Mouse (Mus musculus): ENCODE measurements around the gene Hint1. TPM values are rescaled to one million over a fixed set of nuclear protein-coding genes. Genes with fewer than 3 reads are reported as not detected.

Gene Hint1
- polyA plus RNA-seq, 1 experiment = 143 TPM

DNA sequence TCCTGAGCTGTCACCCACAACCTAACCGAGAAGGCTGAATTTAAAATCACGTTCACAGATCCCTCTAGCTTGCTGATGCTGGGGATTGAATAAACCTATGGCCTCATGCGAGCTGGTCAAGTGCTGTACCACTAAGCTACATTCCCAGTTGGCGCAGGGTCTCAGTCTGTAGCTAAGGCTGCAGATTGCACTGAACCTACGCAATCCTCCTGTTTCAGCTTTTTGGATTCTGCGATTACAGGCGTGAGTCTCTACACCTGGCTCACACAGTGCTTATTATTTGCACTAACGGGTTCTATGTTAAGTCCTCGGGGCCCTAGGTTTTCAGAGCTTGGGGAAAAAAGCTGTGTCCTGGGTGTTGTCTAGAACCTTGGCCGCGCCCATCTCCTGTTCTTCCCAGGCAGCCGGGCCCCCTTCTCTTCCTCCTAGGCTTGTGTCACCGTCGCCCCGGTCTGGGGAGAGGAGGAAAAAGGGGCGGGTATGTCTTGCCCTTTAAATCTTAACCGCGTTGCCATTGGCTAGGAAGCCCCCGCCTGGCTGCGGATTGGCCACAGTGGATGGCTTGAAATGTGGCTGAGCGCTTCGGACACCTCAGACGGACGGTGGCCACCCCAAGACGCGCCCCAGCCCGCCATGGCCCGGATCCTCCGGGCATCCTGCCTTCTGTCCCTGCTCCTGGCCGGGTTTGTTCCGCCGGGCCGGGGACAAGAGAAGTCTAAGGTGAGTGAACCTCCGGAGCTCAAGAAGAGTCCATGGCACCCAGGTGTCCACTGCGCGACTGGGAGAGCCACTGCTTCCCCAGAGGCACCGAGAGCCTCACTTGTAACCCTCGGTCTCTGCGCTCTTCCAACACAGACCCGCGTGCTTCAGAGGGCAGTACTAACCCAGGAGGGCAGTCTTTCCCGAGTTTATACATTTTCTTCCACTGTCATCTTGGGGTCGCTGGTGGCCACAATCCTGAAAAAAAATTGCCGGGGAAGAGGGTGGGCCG, 36.4 kb downstream of the Hint1 start, which contains the start of gene Gpx3:
TSS of gene Gpx3 (plus strand) at position 121 of the 991 bp plus-strand sequence.
- Histone ChIP-seq H3K4me1 (ENCODE audit: control insufficient read depth) (peaks cover 10% of the 10 kb centered on the region), H3K9me3 (ENCODE audit: control insufficient read depth, low read length) (no peaks in the 10 kb centered on the region), H3K27me3 (ENCODE audit: control insufficient read depth) (peaks cover 17% of the 10 kb centered on the region), H3K36me3 (ENCODE audit: control insufficient read depth) (no peaks in the 10 kb centered on the region), H3K4me3 (replicated peaks) (peak within 1 kb of the TSS; percentile 25)
- TF ChIP-seq TAL1 (IDR thresholded peaks at IDR 0.05; ENCODE audit: low read length) = no peak
- no peak for TF ChIP-seq GATA1 (IDR thresholded peaks at IDR 0.05; ENCODE audit: low read length)

DNA sequence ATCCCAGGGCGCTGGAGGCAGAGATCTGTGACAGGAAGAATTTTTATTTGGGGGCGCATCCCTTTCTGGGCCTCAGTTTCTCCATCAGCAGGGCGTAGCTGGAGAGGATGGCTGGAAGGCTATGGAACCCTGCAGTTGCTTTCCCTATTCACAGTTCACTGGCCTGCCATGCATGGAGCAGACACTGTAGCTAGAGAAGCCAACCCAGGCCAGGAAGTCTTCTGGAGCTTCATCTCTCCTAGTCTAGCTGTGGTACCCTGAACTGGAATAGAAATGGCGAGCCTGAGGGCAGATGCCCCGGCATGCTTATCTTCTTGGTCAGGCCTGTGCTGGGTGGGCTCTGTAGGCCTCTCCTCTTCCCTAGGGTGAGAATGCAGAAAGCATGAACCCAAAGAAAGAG, 37.2 kb downstream of the Hint1 start:
- H3K9me3 ChIP-seq (ENCODE audit: control insufficient read depth, low read length) = no peaks in the 10 kb centered on the region
- H3K27me3 ChIP-seq (ENCODE audit: control insufficient read depth) = peaks cover 17% of the 10 kb centered on the region
- H3K36me3 ChIP-seq (ENCODE audit: control insufficient read depth) = no peaks in the 10 kb centered on the region
- peaks cover 10% of the 10 kb centered on the region for H3K4me1 ChIP-seq (ENCODE audit: control insufficient read depth)
- H3K4me3 ChIP-seq (replicated peaks) = no peak overlapping the region
- no peak for TF ChIP-seq GATA1 (IDR thresholded peaks at IDR 0.05; ENCODE audit: low read length)

DNA sequence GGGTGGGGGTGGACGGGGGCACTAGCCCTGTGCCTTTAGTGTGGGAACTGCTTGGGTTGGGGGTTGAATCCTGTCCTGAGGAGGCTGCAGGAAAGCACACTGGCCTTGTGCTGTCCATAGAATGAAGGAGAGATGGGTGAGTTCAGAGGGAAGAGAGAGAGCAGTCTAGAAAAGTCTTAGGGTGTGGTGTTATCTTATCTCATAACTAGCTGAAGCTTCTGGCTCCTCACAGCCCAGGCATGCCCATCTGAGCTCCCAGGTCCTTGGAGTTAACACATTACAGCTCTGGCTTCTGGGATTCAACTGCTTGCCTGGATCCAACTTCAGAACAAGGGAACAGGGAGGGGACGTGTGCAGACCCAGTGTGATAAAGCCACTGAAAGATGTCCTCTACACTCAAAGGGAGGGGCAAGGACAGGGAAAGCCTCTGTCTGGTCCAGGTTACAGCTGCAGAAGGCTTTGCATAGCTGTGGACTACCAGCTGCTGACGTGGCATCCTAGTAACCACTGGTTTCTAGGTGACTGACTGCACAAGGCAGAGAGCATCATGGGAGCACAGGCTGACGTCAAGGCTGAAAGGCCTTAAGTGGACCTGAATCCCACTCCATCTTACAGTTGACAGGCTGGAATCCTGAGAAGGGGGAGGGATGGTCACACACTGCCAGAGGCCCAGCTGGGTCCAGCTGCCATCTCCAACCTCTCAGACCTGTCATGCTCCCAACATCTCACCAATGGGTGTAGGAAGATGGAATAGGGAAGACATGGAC, 37.9 kb downstream of the Hint1 start:
- H3K4me3 ChIP-seq (replicated peaks) = no peak overlapping the region
- no peak for TF ChIP-seq TAL1 (IDR thresholded peaks at IDR 0.05; ENCODE audit: low read length)
- TF ChIP-seq GATA1 (IDR thresholded peaks at IDR 0.05; ENCODE audit: low read length) = no peak
- H3K4me1 ChIP-seq (ENCODE audit: control insufficient read depth) = peaks cover 10% of the 10 kb centered on the region
- peaks cover 17% of the 10 kb centered on the region for H3K27me3 ChIP-seq (ENCODE audit: control insufficient read depth)
- no peaks in the 10 kb centered on the region for H3K36me3 ChIP-seq (ENCODE audit: control insufficient read depth)
- H3K9me3 ChIP-seq (ENCODE audit: control insufficient read depth, low read length) = no peaks in the 10 kb centered on the region

DNA sequence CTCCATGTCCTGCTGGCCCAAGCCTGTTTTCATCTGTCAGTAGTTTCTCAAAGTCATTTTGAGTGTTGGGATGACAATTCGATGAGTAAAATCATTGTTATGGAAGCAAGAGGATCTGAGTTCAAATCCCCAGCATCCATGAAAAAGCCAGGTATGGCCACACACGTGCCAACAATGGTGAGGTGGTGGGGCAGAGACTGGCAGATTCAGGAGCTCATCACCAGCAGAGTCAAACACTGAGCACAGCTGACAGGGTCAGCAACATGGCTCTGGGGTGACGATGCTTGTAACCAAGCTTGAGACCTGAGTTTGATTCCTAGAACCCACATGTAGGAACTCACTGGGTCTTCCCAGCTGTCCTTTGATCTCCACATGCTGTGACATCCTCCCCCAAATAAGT, 38.9 kb downstream of the Hint1 start:
- H3K9me3 ChIP-seq (ENCODE audit: control insufficient read depth, low read length) = no peaks in the 10 kb centered on the region

DNA sequence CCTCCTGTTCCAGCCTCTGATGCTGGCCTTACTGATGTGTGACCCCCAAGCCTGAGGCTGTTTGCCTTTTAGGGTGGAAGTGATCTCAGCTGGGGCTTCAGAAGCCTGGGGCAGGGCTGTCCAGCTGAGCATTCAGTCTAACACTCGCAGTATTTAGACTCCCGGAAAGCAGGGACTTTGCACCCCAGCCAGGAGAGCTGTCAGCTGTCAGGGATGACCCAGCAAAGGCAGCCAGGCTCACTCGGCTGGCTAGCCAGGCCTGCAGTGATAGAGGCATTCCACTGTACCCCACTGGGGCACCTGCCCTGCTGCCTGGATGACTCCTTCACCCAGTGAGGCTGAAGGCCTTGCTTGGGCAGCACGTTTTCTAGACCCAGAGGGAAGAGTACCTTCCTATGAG, 39.7 kb downstream of the Hint1 start:
- Histone ChIP-seq H3K27me3 (ENCODE audit: control insufficient read depth) (peaks cover 17% of the 10 kb centered on the region), H3K36me3 (ENCODE audit: control insufficient read depth) (peaks cover 10% of the 10 kb centered on the region), H3K9me3 (ENCODE audit: control insufficient read depth, low read length) (no peaks in the 10 kb centered on the region), H3K4me3 (replicated peaks) (no peak overlapping the region), H3K4me1 (ENCODE audit: control insufficient read depth) (peaks cover 10% of the 10 kb centered on the region)
- TF ChIP-seq GATA1 (IDR thresholded peaks at IDR 0.05; ENCODE audit: low read length) (no peak), TAL1 (IDR thresholded peaks at IDR 0.05; ENCODE audit: low read length) (no peak)

More for the DNA sequence above, 38.9 kb downstream of the Hint1 start:
- H3K27me3 ChIP-seq (ENCODE audit: control insufficient read depth) = peaks cover 17% of the 10 kb centered on the region
- no peak overlapping the region for H3K4me3 ChIP-seq (replicated peaks)
- peaks cover 2% of the 10 kb centered on the region; the same call in 1 of the 2 replicates for H3K36me3 ChIP-seq (ENCODE audit: control insufficient read depth)
- H3K4me1 ChIP-seq (ENCODE audit: control insufficient read depth) = peaks cover 10% of the 10 kb centered on the region
- TF ChIP-seq TAL1 (IDR thresholded peaks at IDR 0.05; ENCODE audit: low read length) = no peak

DNA sequence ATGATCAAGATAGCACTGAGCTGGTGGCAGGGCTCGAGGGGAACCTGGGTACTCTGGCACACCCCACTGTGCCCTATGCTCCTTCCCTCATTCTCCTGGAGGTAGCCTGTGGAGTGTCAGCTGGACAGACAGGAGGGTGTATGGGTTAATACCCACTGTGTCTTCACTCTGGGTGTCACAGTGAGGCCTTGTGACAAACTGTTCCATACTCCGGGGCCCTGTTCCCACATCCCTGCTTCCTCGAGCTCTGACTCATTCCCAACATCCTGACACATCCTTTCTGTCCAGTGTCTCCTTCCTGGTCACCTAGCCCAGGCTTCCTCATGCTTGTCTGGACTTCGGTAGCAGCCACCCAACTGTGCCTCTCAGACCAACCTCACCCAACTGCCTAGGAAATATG, 40.3 kb downstream of the Hint1 start:
- H3K4me1 ChIP-seq (ENCODE audit: control insufficient read depth) = peaks cover 10% of the 10 kb centered on the region
- peaks cover 17% of the 10 kb centered on the region for H3K27me3 ChIP-seq (ENCODE audit: control insufficient read depth)
- H3K9me3 ChIP-seq (ENCODE audit: control insufficient read depth, low read length) = no peaks in the 10 kb centered on the region
- no peak for TF ChIP-seq TAL1 (IDR thresholded peaks at IDR 0.05; ENCODE audit: low read length)
- no peak for TF ChIP-seq GATA1 (IDR thresholded peaks at IDR 0.05; ENCODE audit: low read length)
- no peak overlapping the region for H3K4me3 ChIP-seq (replicated peaks)
- peaks cover 13% of the 10 kb centered on the region for H3K36me3 ChIP-seq (ENCODE audit: control insufficient read depth)

DNA sequence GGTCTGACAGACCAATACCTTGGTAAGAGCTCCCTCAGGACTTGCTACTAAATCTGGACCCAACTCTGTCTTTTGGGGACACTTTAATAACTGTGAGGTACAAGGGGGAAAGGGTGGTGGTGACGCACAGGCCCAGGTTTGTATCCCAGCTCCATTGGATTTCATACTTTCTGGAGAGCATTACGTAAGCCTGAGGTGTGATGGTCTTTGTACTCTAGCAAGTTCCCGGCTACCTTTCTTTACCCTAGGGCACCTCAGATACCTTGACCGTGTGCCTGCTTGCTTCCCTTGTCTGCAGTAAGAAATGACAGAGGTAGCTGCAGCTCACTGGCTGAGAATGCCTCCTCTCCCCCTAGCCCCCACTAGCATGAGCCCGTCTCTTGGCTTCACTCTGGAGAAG, 41.1 kb downstream of the Hint1 start:
- no peaks in the 10 kb centered on the region for H3K9me3 ChIP-seq (ENCODE audit: control insufficient read depth, low read length)
- peaks cover 13% of the 10 kb centered on the region for H3K36me3 ChIP-seq (ENCODE audit: control insufficient read depth)
- no peak overlapping the region for H3K4me3 ChIP-seq (replicated peaks)
- peaks cover 14% of the 10 kb centered on the region for H3K27me3 ChIP-seq (ENCODE audit: control insufficient read depth)
- TF ChIP-seq TAL1 (IDR thresholded peaks at IDR 0.05; ENCODE audit: low read length) (no peak), GATA1 (IDR thresholded peaks at IDR 0.05; ENCODE audit: low read length) (no peak)
- H3K4me1 ChIP-seq (ENCODE audit: control insufficient read depth) = peaks cover 10% of the 10 kb centered on the region

DNA sequence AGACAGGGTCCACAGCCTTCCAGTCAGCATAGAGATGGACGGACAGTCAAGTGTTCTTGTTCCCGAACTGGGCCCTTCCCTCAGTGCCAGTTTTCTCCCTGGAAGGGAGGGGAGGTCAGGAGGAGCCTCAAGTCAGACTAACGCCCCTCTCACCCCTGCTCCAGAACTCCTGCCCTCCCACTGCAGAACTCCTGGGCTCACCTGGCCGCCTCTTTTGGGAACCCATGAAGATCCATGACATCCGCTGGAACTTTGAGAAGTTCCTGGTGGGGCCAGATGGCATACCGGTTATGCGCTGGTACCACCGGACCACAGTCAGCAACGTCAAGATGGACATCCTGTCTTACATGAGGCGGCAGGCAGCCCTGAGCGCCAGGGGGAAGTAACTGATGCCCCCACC, 43.1 kb downstream of the Hint1 start:
- no peaks in the 10 kb centered on the region for H3K9me3 ChIP-seq (ENCODE audit: control insufficient read depth, low read length)
- peaks cover 17% of the 10 kb centered on the region for H3K36me3 ChIP-seq (ENCODE audit: control insufficient read depth)
- H3K27me3 ChIP-seq (ENCODE audit: control insufficient read depth) = no peaks in the 10 kb centered on the region
- H3K4me3 ChIP-seq (replicated peaks) = no peak overlapping the region
- TF ChIP-seq GATA1 (IDR thresholded peaks at IDR 0.05; ENCODE audit: low read length) = no peak
- TF ChIP-seq TAL1 (IDR thresholded peaks at IDR 0.05; ENCODE audit: low read length) = no peak
- H3K4me1 ChIP-seq (ENCODE audit: control insufficient read depth) = peaks cover 2% of the 10 kb centered on the region

DNA sequence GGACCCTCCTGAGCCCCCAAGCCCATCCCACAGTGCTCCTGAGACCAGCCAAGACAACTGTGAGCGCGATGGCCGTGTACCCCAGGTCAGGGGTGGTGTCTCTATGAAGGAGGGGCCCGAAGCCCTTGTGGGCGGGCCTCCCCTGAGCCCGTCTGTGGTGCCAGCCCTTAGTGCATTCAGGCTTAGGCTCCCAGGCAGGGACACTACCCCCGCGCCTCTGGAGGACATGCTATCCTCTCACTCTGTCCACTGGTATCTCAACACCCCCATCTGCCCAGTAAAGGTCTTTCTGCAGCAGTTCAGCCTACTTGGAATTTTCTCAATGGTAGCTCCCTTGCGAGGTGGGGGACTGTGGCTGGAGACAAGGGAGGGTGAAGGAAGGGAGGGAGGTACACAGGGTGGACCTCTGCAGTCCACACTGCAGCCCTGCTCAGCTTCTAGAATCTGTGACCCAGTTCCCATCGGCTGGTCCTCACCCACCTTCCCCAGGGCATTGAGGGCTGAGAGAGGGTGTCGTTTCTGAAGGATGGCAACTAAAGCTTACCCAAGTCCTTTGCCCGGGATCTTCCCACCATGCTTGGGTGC, 44.0 kb downstream of the Hint1 start:
- Histone ChIP-seq H3K9me3 (ENCODE audit: control insufficient read depth, low read length) (no peaks in the 10 kb centered on the region), H3K4me3 (replicated peaks) (no peak overlapping the region), H3K27me3 (ENCODE audit: control insufficient read depth) (no peaks in the 10 kb centered on the region), H3K36me3 (ENCODE audit: control insufficient read depth) (peaks cover 25% of the 10 kb centered on the region), H3K4me1 (ENCODE audit: control insufficient read depth) (no peaks in the 10 kb centered on the region)
- TF ChIP-seq GATA1 (IDR thresholded peaks at IDR 0.05; ENCODE audit: low read length) (no peak), TAL1 (IDR thresholded peaks at IDR 0.05; ENCODE audit: low read length) (no peak)

Data from erythroblast, embryonic 14.5 days (primary cell).